Mouse (Mus musculus) heart, embryonic 12.5 days (tissue): Measurements from ENCODE around the gene Adarb2. TPM values are rescaled to one million over a fixed set of nuclear protein-coding genes. Genes with fewer than 3 reads are reported as not detected.

Experiments
- ATAC-seq: fragments of 200-750 bp; cut with Nextera tagmentation; 2 replicates; pipeline ENCODE4 v1.8.0; 2017; ENCODE audit warnings: moderate TSS enrichment, moderate library complexity; ENCODE audit not compliant: insufficient number of reproducible peaks, low FRiP score
- H3K27ac ChIP-seq: fragments of 300-500 bp; sonication (generic); 2 replicates; pipeline ENCODE4 v1.5.1; 2016; ENCODE audit warnings: mild to moderate bottlenecking, moderate library complexity; ENCODE audit not compliant: poor library complexity, severe bottlenecking
- H3K27me3 ChIP-seq: fragments of 300-500 bp; sonication (generic); replicated peaks from 2 replicates; pipeline ENCODE4 v1.6.1; 2016; ENCODE audit warnings: mild to moderate bottlenecking, moderate library complexity
- H3K36me3 ChIP-seq: fragments of 300-500 bp; sonication (generic); 2 replicates; pipeline ENCODE4 v1.6.1; 2016; ENCODE audit warnings: mild to moderate bottlenecking, moderate library complexity
- H3K4me1 ChIP-seq: fragments of 300-500 bp; sonication (generic); replicated peaks from 2 replicates; pipeline ENCODE4 v1.6.1; 2016; ENCODE audit warnings: mild to moderate bottlenecking
- H3K4me2 ChIP-seq: fragments of 300-500 bp; sonication (generic); 2 replicates; pipeline ENCODE4 v1.6.1; 2016; ENCODE audit warnings: mild to moderate bottlenecking, moderate library complexity
- H3K4me3 ChIP-seq: fragments of 300-500 bp; sonication (generic); 2 replicates; pipeline ENCODE4 v1.5.1; 2016; ENCODE audit warnings: mild to moderate bottlenecking
- H3K9ac ChIP-seq: fragments of 300-500 bp; sonication (generic); 2 replicates; pipeline ENCODE4 v1.6.1; 2016; ENCODE audit warnings: mild to moderate bottlenecking, moderate library complexity
- H3K9me3 ChIP-seq: fragments of 300-500 bp; sonication (generic); replicated peaks from 2 replicates; pipeline ENCODE4 v1.6.1; 2016; ENCODE audit warnings: mild to moderate bottlenecking, moderate library complexity
- WGBS: fragments of 180-500 bp; shearing (Covaris S2); methylation state at CpG from one replicate; pipeline ENCODE4 v1.1.7; 2016; 5-methylcytosine and 5-hydroxymethylcytosine counted together
- polyA plus RNA-seq: library from polyadenylated mRNA; unstranded; fragments of >200 nt; fragmentation: Nextera tagmentation; extraction: Ambion mirVana; gene quantifications from 2 replicates; pipeline ENCODE4 v1.2.1, GENCODE M21; 2016

Adarb2 gene
- polyA plus RNA-seq, 1 experiment from 2014 or later = 0.17 TPM

GRCm38 (mm10) chr13:8283116-8283515 is 80.5 kb downstream of the Adarb2 start:
- Histone ChIP-seq H3K27ac (no peak overlapping the region), H3K27me3 (no peaks in the 10 kb centered on the region), H3K36me3 (no peaks in the 10 kb centered on the region), H3K9me3 (no peaks in the 10 kb centered on the region), H3K4me2 (no peak overlapping the region), H3K4me3 (no peak overlapping the region), H3K4me1 (no peaks in the 10 kb centered on the region), H3K9ac (no peak overlapping the region)
- no peak for ATAC-seq
- WGBS = 82% methylated on average over 2 of the region's 2 CpGs

- Histone ChIP-seq H3K4me1 (no peaks in the 10 kb centered on the region), H3K9me3 (no peaks in the 10 kb centered on the region), H3K4me2 (no peak overlapping the region), H3K4me3 (no peak overlapping the region), H3K9ac (no peak overlapping the region), H3K27me3 (no peaks in the 10 kb centered on the region), H3K36me3 (no peaks in the 10 kb centered on the region), H3K27ac (no peak overlapping the region)
- 53% methylated on average over 5 of the region's 5 CpGs for WGBS
- no peak for ATAC-seq
These were observed 113.9 kb downstream of the Adarb2 start for GRCm38 (mm10) chr13:8316347-8317141.

- no peaks in the 10 kb centered on the region for H3K4me1 ChIP-seq
- WGBS = 46% methylated on average over 7 of the region's 7 CpGs
- H3K27me3 ChIP-seq = no peaks in the 10 kb centered on the region
- H3K9ac ChIP-seq = no peak overlapping the region
- H3K9me3 ChIP-seq = no peaks in the 10 kb centered on the region
- no peaks in the 10 kb centered on the region for H3K36me3 ChIP-seq
- ATAC-seq = no peak
- H3K4me2 ChIP-seq = no peak overlapping the region
- no peak overlapping the region for H3K4me3 ChIP-seq
- no peak overlapping the region for H3K27ac ChIP-seq
These were observed 131.2 kb downstream of the Adarb2 start for GRCm38 (mm10) chr13:8333589-8334455.

- 67% methylated on average over 4 of the region's 4 CpGs for WGBS
- no peak for ATAC-seq
- H3K36me3 ChIP-seq = no peaks in the 10 kb centered on the region
- H3K9me3 ChIP-seq = no peaks in the 10 kb centered on the region
- H3K4me3 ChIP-seq = no peak overlapping the region
- no peaks in the 10 kb centered on the region for H3K27me3 ChIP-seq
- H3K27ac ChIP-seq = no peak overlapping the region
- H3K4me2 ChIP-seq = no peak overlapping the region
- no peak overlapping the region for H3K9ac ChIP-seq
- no peaks in the 10 kb centered on the region for H3K4me1 ChIP-seq
These were observed 131.9 kb downstream of the Adarb2 start for GRCm38 (mm10) chr13:8334580-8334979.

GRCm38 (mm10) chr13:8341086-8341807 is 138.6 kb downstream of the Adarb2 start:
- H3K9me3 ChIP-seq = no peaks in the 10 kb centered on the region
- WGBS = 78% methylated on average over 5 of the region's 5 CpGs
- H3K4me3 ChIP-seq = no peak overlapping the region
- no peaks in the 10 kb centered on the region for H3K36me3 ChIP-seq
- H3K27ac ChIP-seq = no peak overlapping the region
- H3K27me3 ChIP-seq = no peaks in the 10 kb centered on the region
- no peak overlapping the region for H3K4me2 ChIP-seq
- H3K9ac ChIP-seq = no peak overlapping the region
- no peaks in the 10 kb centered on the region for H3K4me1 ChIP-seq
- no peak for ATAC-seq

- Histone ChIP-seq H3K4me2 (no peak overlapping the region), H3K4me1 (no peaks in the 10 kb centered on the region), H3K36me3 (no peaks in the 10 kb centered on the region), H3K9me3 (0 out of 2 replicates have a peak, but pooled peaks cover 5% of the 10 kb centered on the region), H3K27ac (no peak overlapping the region), H3K4me3 (no peak overlapping the region), H3K9ac (no peak overlapping the region), H3K27me3 (no peaks in the 10 kb centered on the region)
- 80% methylated on average over 7 of the region's 7 CpGs for WGBS
- ATAC-seq = no peak
These were observed 144.5 kb downstream of the Adarb2 start for GRCm38 (mm10) chr13:8347147-8347546.

- H3K36me3 ChIP-seq = no peaks in the 10 kb centered on the region
- H3K27ac ChIP-seq = no peak overlapping the region
- H3K4me1 ChIP-seq = no peaks in the 10 kb centered on the region
- H3K4me3 ChIP-seq = no peak overlapping the region
- H3K4me2 ChIP-seq = no peak overlapping the region
- H3K9me3 ChIP-seq = 0 out of 2 replicates have a peak, but pooled peaks cover 2% of the 10 kb centered on the region
- H3K27me3 ChIP-seq = no peaks in the 10 kb centered on the region
- H3K9ac ChIP-seq = no peak overlapping the region
- ATAC-seq = no peak
These were observed 149.7 kb downstream of the Adarb2 start for GRCm38 (mm10) chr13:8352341-8352740.

- no peak overlapping the region for H3K27ac ChIP-seq
- ATAC-seq = no peak
- no peaks in the 10 kb centered on the region for H3K27me3 ChIP-seq
- H3K4me3 ChIP-seq = no peak overlapping the region
- H3K4me1 ChIP-seq = no peaks in the 10 kb centered on the region
- H3K36me3 ChIP-seq = no peaks in the 10 kb centered on the region
- H3K4me2 ChIP-seq = no peak overlapping the region
- H3K9ac ChIP-seq = no peak overlapping the region
- no peaks in the 10 kb centered on the region for H3K9me3 ChIP-seq
These were observed 150.3 kb downstream of the Adarb2 start for GRCm38 (mm10) chr13:8352952-8353351.

- Histone ChIP-seq H3K4me3 (no peak overlapping the region), H3K36me3 (no peaks in the 10 kb centered on the region), H3K4me1 (no peaks in the 10 kb centered on the region), H3K9ac (no peak overlapping the region), H3K4me2 (no peak overlapping the region), H3K27ac (no peak overlapping the region), H3K9me3 (no peaks in the 10 kb centered on the region), H3K27me3 (no peaks in the 10 kb centered on the region)
- 78% methylated on average over 1 of the region's 1 CpGs for WGBS
- ATAC-seq = no peak
These were observed 162.9 kb downstream of the Adarb2 start for GRCm38 (mm10) chr13:8365523-8365922.

- H3K9ac ChIP-seq = no peak overlapping the region
- no peaks in the 10 kb centered on the region for H3K27me3 ChIP-seq
- no peak overlapping the region for H3K4me3 ChIP-seq
- 72% methylated on average over 4 of the region's 4 CpGs for WGBS
- no peak for ATAC-seq
- no peak overlapping the region for H3K4me2 ChIP-seq
- H3K4me1 ChIP-seq = no peaks in the 10 kb centered on the region
- H3K9me3 ChIP-seq = no peaks in the 10 kb centered on the region
- H3K36me3 ChIP-seq = no peaks in the 10 kb centered on the region
- no peak overlapping the region for H3K27ac ChIP-seq
These were observed 163.4 kb downstream of the Adarb2 start for GRCm38 (mm10) chr13:8366087-8366486.

GRCm38 (mm10) chr13:8369868-8370387 is 167.3 kb downstream of the Adarb2 start:
- H3K9me3 ChIP-seq = no peaks in the 10 kb centered on the region
- no peaks in the 10 kb centered on the region for H3K27me3 ChIP-seq
- ATAC-seq = no peak
- 81% methylated on average over 7 of the region's 7 CpGs for WGBS
- no peak overlapping the region for H3K27ac ChIP-seq
- H3K9ac ChIP-seq = no peak overlapping the region
- H3K4me3 ChIP-seq = no peak overlapping the region
- H3K4me1 ChIP-seq = no peaks in the 10 kb centered on the region
- no peaks in the 10 kb centered on the region for H3K36me3 ChIP-seq
- H3K4me2 ChIP-seq = no peak overlapping the region
